Mouse (Mus musculus): Measurements from ENCODE around the gene Slc35a2. TPM values are rescaled to one million over a fixed set of nuclear protein-coding genes. Genes with fewer than 3 reads are reported as not detected.

The Slc35a2 gene
- polyA plus RNA-seq, 1 experiment from 2014 or later = 23.9 TPM

GRCm38 (mm10) chrX:7864551-7864950 is 19.3 kb upstream of the Slc35a2 start:
- DNase-seq (ENCODE audit: low spot score) (no peak), ATAC-seq (ENCODE audit: low FRiP score) (no peak)
- Histone ChIP-seq H3K9me3 (ENCODE audit: control insufficient read depth, low read length) (no peaks in the 10 kb centered on the region), H3K4me2 (replicated peaks) (no peak overlapping the region), H3K9ac (no peak overlapping the region), H3K36me3 (replicated peaks; ENCODE audit: control insufficient read depth, insufficient read depth) (peaks cover 17% of the 10 kb centered on the region; the same call in 1 of the 2 replicates), H3K27ac (no peak overlapping the region), H3K4me1 (replicated peaks; ENCODE audit: control insufficient read depth, insufficient read depth, low read length) (no peaks in the 10 kb centered on the region), H3K4me3 (replicated peaks; ENCODE audit: low read length) (no peak overlapping the region), H3K27me3 (ENCODE audit: control insufficient read depth, insufficient read depth, low read length) (no peaks in the 10 kb centered on the region)
- WGBS = 80% methylated on average over 3 of the region's 3 CpGs

DNA sequence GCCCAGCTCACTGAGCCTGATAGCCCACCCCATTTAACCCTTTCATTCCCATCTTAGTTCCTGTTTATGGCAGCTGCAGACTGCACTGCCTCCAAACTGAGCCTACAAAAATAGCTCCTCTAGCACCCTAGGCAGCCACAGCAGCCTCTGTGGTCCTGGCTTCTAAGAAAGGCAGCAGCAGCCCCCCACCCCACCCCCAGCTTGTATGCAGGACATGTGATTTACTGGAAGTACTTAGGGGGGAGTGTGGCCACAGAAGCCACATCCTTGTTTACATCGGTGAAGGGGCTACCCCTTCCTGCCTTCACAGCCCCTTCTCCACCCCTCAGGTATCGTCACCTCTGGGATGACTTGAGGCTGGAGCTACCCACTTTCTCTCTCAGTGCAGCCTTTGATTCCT is 18.5 kb upstream of the Slc35a2 start:
- Histone ChIP-seq H3K27me3 (ENCODE audit: control insufficient read depth, insufficient read depth, low read length) (no peaks in the 10 kb centered on the region), H3K4me2 (replicated peaks) (no peak overlapping the region), H3K4me1 (replicated peaks; ENCODE audit: control insufficient read depth, insufficient read depth, low read length) (no peaks in the 10 kb centered on the region), H3K9me3 (ENCODE audit: control insufficient read depth, low read length) (no peaks in the 10 kb centered on the region), H3K9ac (no peak overlapping the region), H3K36me3 (replicated peaks; ENCODE audit: control insufficient read depth, insufficient read depth) (peaks cover 16% of the 10 kb centered on the region; the same call in 1 of the 2 replicates), H3K4me3 (replicated peaks; ENCODE audit: low read length) (no peak overlapping the region), H3K27ac (no peak overlapping the region)
- WGBS = 70% methylated on average over 2 of the region's 2 CpGs
- ATAC-seq (ENCODE audit: low FRiP score) (no peak), DNase-seq (ENCODE audit: low spot score) (no peak)

DNA sequence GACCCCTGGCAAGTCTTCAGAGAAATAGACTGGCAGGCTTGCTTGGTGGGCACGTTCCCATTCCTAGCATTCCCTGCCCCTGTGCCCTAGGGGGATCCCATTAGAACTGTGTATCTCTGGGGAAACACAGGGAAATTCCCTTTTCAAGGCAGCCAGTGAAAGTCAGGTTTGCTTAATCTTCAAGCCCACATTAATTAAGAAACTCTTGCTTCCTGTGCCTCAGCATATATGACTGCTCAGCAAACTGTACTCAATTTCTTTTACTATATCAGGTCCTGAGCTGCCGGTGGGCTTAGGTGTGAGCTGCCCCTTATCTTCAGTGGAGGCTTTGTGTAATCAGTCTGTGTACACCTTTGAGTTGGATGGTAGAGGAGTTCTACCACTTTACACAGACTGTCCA is 18.0 kb upstream of the Slc35a2 start:
- no peak overlapping the region for H3K4me3 ChIP-seq (replicated peaks; ENCODE audit: low read length)
- no peaks in the 10 kb centered on the region for H3K4me1 ChIP-seq (replicated peaks; ENCODE audit: control insufficient read depth, insufficient read depth, low read length)
- H3K9me3 ChIP-seq (ENCODE audit: control insufficient read depth, low read length) = no peaks in the 10 kb centered on the region
- no peaks in the 10 kb centered on the region for H3K27me3 ChIP-seq (ENCODE audit: control insufficient read depth, insufficient read depth, low read length)
- no peak overlapping the region for H3K27ac ChIP-seq
- H3K9ac ChIP-seq = no peak overlapping the region
- WGBS = 75% methylated on average over 2 of the region's 2 CpGs
- peaks cover 13% of the 10 kb centered on the region; the same call in 1 of the 2 replicates for H3K36me3 ChIP-seq (replicated peaks; ENCODE audit: control insufficient read depth, insufficient read depth)
- ATAC-seq (ENCODE audit: low FRiP score) = no peak
- no peak for DNase-seq (ENCODE audit: low spot score)
- H3K4me2 ChIP-seq (replicated peaks) = no peak overlapping the region

DNA sequence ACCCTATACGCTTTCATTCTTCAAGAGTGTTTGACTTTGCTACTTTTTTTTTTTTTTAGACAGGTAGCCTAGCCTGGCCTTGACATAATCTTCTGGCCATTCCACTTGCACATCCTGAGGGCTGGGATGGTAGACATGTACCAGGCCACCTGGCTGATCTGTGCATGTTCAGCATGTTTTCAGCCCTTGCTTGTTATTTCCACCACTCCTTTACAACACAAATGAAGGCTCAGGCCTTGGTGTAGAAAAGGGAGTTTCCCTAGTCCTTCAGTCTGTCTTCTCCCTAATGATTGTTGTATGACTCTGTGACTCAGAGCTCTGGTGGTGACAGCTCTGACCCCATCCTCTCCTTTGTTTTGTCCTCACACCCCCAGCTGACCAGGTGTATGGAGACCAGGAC is 16.7 kb upstream of the Slc35a2 start:
- ATAC-seq (ENCODE audit: low FRiP score) (no peak), DNase-seq (ENCODE audit: low spot score) (no peak)
- Histone ChIP-seq H3K9ac (no peak overlapping the region), H3K4me3 (replicated peaks; ENCODE audit: low read length) (no peak overlapping the region), H3K4me2 (replicated peaks) (no peak overlapping the region), H3K4me1 (replicated peaks; ENCODE audit: control insufficient read depth, insufficient read depth, low read length) (no peaks in the 10 kb centered on the region), H3K36me3 (replicated peaks; ENCODE audit: control insufficient read depth, insufficient read depth) (peaks cover 15% of the 10 kb centered on the region), H3K27ac (no peak overlapping the region), H3K9me3 (ENCODE audit: control insufficient read depth, low read length) (no peaks in the 10 kb centered on the region), H3K27me3 (ENCODE audit: control insufficient read depth, insufficient read depth, low read length) (no peaks in the 10 kb centered on the region)
- 96% methylated on average over 1 of the region's 1 CpGs for WGBS

- H3K27me3 ChIP-seq (ENCODE audit: control insufficient read depth, insufficient read depth, low read length) = no peaks in the 10 kb centered on the region
- no peak for ATAC-seq (ENCODE audit: low FRiP score)
- H3K9ac ChIP-seq = no peak overlapping the region
- peaks cover 29% of the 10 kb centered on the region for H3K36me3 ChIP-seq (replicated peaks; ENCODE audit: control insufficient read depth, insufficient read depth)
- no peak overlapping the region for H3K4me2 ChIP-seq (replicated peaks)
- no peak overlapping the region for H3K27ac ChIP-seq
- no peaks in the 10 kb centered on the region for H3K9me3 ChIP-seq (ENCODE audit: control insufficient read depth, low read length)
- no peak for DNase-seq (ENCODE audit: low spot score)
- no peaks in the 10 kb centered on the region for H3K4me1 ChIP-seq (replicated peaks; ENCODE audit: control insufficient read depth, insufficient read depth, low read length)
- 46% methylated on average over 2 of the region's 2 CpGs for WGBS
- no peak overlapping the region for H3K4me3 ChIP-seq (replicated peaks; ENCODE audit: low read length)
These were observed 15.3 kb upstream of the Slc35a2 start for GRCm38 (mm10) chrX:7868506-7868905.

DNA sequence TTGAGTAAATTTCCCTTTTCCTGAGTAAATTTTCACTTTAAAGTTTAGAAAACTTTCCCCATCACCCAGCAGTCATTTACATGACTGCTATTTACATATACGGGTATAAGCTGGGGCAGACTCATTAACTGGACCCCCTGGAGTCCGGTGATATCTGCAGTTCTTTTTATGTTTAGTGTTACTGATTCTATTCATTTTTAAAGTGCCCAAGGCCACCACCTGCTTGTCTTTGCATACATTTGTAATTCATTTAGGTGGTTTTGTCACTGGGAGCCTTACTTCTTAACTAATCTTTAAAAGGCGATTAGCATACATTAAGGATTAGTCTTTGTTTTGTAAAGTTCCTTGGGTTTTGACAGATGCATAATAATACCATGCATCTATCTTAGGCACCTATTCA is 14.0 kb upstream of the Slc35a2 start:
- WGBS = 36% methylated on average over 3 of the region's 3 CpGs
- ATAC-seq (ENCODE audit: low FRiP score) (no peak), DNase-seq (ENCODE audit: low spot score) (no peak)
- Histone ChIP-seq H3K27ac (no peak overlapping the region), H3K9ac (no peak overlapping the region), H3K4me2 (replicated peaks) (no peak overlapping the region), H3K36me3 (replicated peaks; ENCODE audit: control insufficient read depth, insufficient read depth) (peaks cover 40% of the 10 kb centered on the region), H3K4me3 (replicated peaks; ENCODE audit: low read length) (no peak overlapping the region), H3K27me3 (ENCODE audit: control insufficient read depth, insufficient read depth, low read length) (no peaks in the 10 kb centered on the region), H3K4me1 (replicated peaks; ENCODE audit: control insufficient read depth, insufficient read depth, low read length) (no peaks in the 10 kb centered on the region), H3K9me3 (ENCODE audit: control insufficient read depth, low read length) (no peaks in the 10 kb centered on the region)

DNA sequence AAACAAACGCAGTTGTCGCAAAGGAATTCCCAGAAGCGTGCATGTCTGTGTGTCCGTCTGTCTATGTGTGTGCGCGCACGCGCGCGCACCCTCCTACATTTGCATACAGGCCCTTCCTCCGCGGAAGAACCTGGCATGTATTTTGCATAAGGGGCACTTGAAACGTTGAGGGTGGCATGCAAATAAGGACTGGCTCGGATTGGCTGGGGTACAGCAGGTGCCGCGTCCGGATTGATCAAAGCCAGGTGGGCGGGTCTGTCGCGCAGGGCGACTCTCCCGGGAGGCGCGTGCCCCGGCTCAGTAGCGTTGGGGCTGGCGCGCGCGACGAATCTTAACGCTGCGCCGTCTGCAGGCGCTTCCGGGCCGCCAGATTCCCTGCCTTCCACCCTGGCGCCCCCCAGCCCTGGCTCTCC is 5.8 kb upstream of the Slc35a2 start, which contains the start of gene Pim2:
Gene Pim2 (plus strand): TSS at position 256 of the 413 bp plus-strand sequence.
- ATAC-seq (ENCODE audit: low FRiP score) (peak; percentile 91), DNase-seq (ENCODE audit: low spot score) (peak; percentile 76)
- Histone ChIP-seq H3K9ac (peak within 1 kb of the TSS; percentile 58), H3K27ac (peak within 1 kb of the TSS; percentile 51), H3K36me3 (replicated peaks; ENCODE audit: control insufficient read depth, insufficient read depth) (peaks cover 15% of the 10 kb centered on the region), H3K27me3 (ENCODE audit: control insufficient read depth, insufficient read depth, low read length) (no peaks in the 10 kb centered on the region), H3K4me2 (replicated peaks) (peak within 1 kb of the TSS; percentile 86), H3K4me1 (replicated peaks; ENCODE audit: control insufficient read depth, insufficient read depth, low read length) (peaks cover 11% of the 10 kb centered on the region; the same call in 1 of the 2 replicates), H3K9me3 (ENCODE audit: control insufficient read depth, low read length) (no peaks in the 10 kb centered on the region), H3K4me3 (replicated peaks; ENCODE audit: low read length) (peak within 1 kb of the TSS; percentile 51)
- 11% methylated on average over 37 of the region's 38 CpGs for WGBS

GRCm38 (mm10) chrX:7878495-7878894 is 5.3 kb upstream of the Slc35a2 start:
- peak overlapping the region; percentile 58 for H3K9ac ChIP-seq
- 23% methylated on average over 21 of the region's 21 CpGs for WGBS
- peaks cover 11% of the 10 kb centered on the region; the same call in 1 of the 2 replicates for H3K4me1 ChIP-seq (replicated peaks; ENCODE audit: control insufficient read depth, insufficient read depth, low read length)
- peaks cover 11% of the 10 kb centered on the region for H3K36me3 ChIP-seq (replicated peaks; ENCODE audit: control insufficient read depth, insufficient read depth)
- DNase-seq (ENCODE audit: low spot score) (no peak), ATAC-seq (ENCODE audit: low FRiP score) (peak; percentile 60; the same call in 1 of the 2 replicates)
- H3K27me3 ChIP-seq (ENCODE audit: control insufficient read depth, insufficient read depth, low read length) = no peaks in the 10 kb centered on the region
- no peaks in the 10 kb centered on the region for H3K9me3 ChIP-seq (ENCODE audit: control insufficient read depth, low read length)
- peak overlapping the region; percentile 51 for H3K4me3 ChIP-seq (replicated peaks; ENCODE audit: low read length)
- peak overlapping the region; percentile 86 for H3K4me2 ChIP-seq (replicated peaks)
- H3K27ac ChIP-seq = no peak overlapping the region

DNA sequence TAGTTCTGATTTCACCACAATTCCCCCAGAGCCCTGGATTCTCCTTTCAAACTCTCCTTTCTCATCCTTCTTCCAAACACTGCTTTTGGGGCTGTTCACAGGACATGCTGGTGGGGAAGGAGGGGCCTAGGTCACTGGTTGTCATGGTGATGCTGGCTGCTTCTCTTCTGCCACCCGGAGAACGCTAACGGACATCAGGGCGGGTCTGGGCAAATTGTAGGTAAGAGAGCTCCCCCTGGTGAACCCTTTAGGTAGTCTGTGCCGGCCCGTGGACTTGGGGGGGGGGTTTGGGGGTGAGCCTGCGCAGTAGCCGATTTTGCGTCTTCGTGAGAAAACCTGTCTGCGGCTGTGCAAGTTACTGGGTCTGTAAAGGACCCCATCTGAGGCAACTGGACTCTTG is 4.0 kb upstream of the Slc35a2 start:
- 16% methylated on average over 11 of the region's 11 CpGs for WGBS
- ATAC-seq (ENCODE audit: low FRiP score) (peak; percentile 51), DNase-seq (ENCODE audit: low spot score) (peak; percentile 71)
- peak overlapping the region; percentile 28 for H3K9ac ChIP-seq
- no peaks in the 10 kb centered on the region for H3K36me3 ChIP-seq (replicated peaks; ENCODE audit: control insufficient read depth, insufficient read depth)
- H3K27ac ChIP-seq = peak overlapping the region; percentile 14; the same call in 1 of the 2 replicates
- H3K4me3 ChIP-seq (replicated peaks; ENCODE audit: low read length) = peak overlapping the region; percentile 51
- H3K4me1 ChIP-seq (replicated peaks; ENCODE audit: control insufficient read depth, insufficient read depth, low read length) = peaks cover 13% of the 10 kb centered on the region; the same call in 1 of the 2 replicates
- H3K4me2 ChIP-seq (replicated peaks) = peak overlapping the region; percentile 86
- no peaks in the 10 kb centered on the region for H3K27me3 ChIP-seq (ENCODE audit: control insufficient read depth, insufficient read depth, low read length)
- H3K9me3 ChIP-seq (ENCODE audit: control insufficient read depth, low read length) = no peaks in the 10 kb centered on the region

GRCm38 (mm10) chrX:7898211-7898610 is 14.4 kb downstream of the Slc35a2 start:
- Histone ChIP-seq H3K4me1 (replicated peaks; ENCODE audit: control insufficient read depth, insufficient read depth, low read length) (0 out of 2 replicates have a peak, but pooled peaks cover 6% of the 10 kb centered on the region), H3K27ac (peak overlapping the region; percentile 73)
- WGBS = 34% methylated on average over 13 of the region's 13 CpGs

More at GRCm38 (mm10) chrX:7898211-7898610, 14.4 kb downstream of the Slc35a2 start:
- peaks cover 17% of the 10 kb centered on the region for H3K36me3 ChIP-seq (replicated peaks; ENCODE audit: control insufficient read depth, insufficient read depth)
- ATAC-seq (ENCODE audit: low FRiP score) (no peak), DNase-seq (ENCODE audit: low spot score) (no peak)
- H3K27me3 ChIP-seq (ENCODE audit: control insufficient read depth, insufficient read depth, low read length) = no peaks in the 10 kb centered on the region
- H3K9ac ChIP-seq = peak overlapping the region; percentile 64
- H3K9me3 ChIP-seq (ENCODE audit: control insufficient read depth, low read length) = no peaks in the 10 kb centered on the region
- H3K4me2 ChIP-seq (replicated peaks) = peak overlapping the region; percentile 58
- H3K4me3 ChIP-seq (replicated peaks; ENCODE audit: low read length) = peak overlapping the region; percentile 55

All from hindbrain, embryonic 14.5 days (tissue).